Mouse (Mus musculus): ENCODE measurements around the gene Ly6g5c.

DNA sequence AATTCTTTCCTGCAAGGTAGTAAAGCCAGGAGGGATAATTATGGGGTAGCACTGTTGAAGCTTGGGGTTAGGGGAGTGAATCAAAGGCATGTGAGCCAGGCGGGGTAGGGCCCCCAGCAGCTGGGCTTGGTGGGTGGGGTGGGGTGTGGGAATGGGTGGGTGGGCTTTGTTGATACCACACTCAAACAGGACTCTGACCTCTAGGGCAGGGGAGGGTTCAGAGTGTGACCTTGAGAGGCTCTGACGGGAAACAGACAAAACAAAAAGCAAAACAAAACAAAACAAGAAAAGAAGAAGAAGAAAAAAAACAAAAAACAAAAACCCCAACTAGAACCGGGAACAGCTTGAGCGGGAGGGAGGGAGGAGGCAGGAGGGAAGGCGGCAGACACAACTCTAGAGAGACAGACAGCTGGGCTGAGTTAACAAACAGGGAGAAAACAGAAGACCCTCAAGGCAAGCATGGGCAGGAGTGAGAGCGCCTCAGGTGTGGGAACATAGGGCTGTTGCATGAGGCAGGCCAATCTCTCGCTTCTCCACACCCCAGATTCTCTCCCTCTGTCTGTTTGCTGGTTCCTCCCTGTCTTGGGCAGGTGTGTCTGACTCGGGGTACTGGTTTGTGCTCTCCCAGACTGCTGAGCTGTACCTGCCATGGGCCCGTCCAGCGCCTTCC, 31.4 kb upstream of the Ly6g5c start, which contains the start of gene Ly6g6e:
- TF ChIP-seq GATA1 (IDR thresholded peaks at IDR 0.05; ENCODE audit: borderline replicate concordance, low read length): no peak
- no peak for TF ChIP-seq FLI1 (IDR thresholded peaks at IDR 0.05; ENCODE audit: low read length)

All from megakaryocyte, embryonic 14.5 days (primary cell).